Mouse (Mus musculus) forebrain, embryonic 14.5 days (tissue): Measurements from ENCODE around the gene Mdc1. TPM values are rescaled to one million over a fixed set of nuclear protein-coding genes. Genes with fewer than 3 reads are reported as not detected.

Experiments used
- ATAC-seq: fragments of 200-750 bp; cut with Nextera tagmentation; 2 replicates; pipeline ENCODE4 v1.8.0; 2017; ENCODE audit warnings: mild to moderate bottlenecking, moderate library complexity
- DNase-seq: peaks from one replicate; pipeline ENCODE4 v3.0.0-alpha.2; 2015; ENCODE audit warnings: low spot score
- H3K27ac ChIP-seq: fragments of 300-500 bp; sonication (generic); 2 replicates; pipeline ENCODE4 v1.5.1; 2014; ENCODE audit warnings: low read depth, mild to moderate bottlenecking, control low read depth, low read length, moderate library complexity
- H3K27me3 ChIP-seq: fragments of 300-500 bp; sonication (generic); replicated peaks from 2 replicates; pipeline ENCODE4 v1.6.1; 2014; ENCODE audit warnings: low read length, control low read depth, mixed read lengths; ENCODE audit not compliant: control insufficient read depth, insufficient read depth
- H3K36me3 ChIP-seq: fragments of 300-500 bp; sonication (generic); 2 replicates; pipeline ENCODE4 v1.6.1; 2014; ENCODE audit warnings: low read length, control low read depth; ENCODE audit not compliant: control insufficient read depth, insufficient read depth
- H3K4me1 ChIP-seq: fragments of 300-500 bp; sonication (generic); 2 replicates; pipeline ENCODE4 v1.6.1; 2014; ENCODE audit warnings: antibody characterized with exemption, low read length, control low read depth; ENCODE audit not compliant: control insufficient read depth, insufficient read depth
- H3K4me2 ChIP-seq: fragments of 300-500 bp; sonication (generic); 2 replicates; pipeline ENCODE4 v1.6.1; 2014; ENCODE audit warnings: mild to moderate bottlenecking, control low read depth, low read length
- H3K4me3 ChIP-seq: fragments of 300-500 bp; sonication (generic); 2 replicates; pipeline ENCODE4 v1.5.1; 2014; ENCODE audit warnings: low read depth, low read length, control low read depth
- H3K9ac ChIP-seq: fragments of 300-500 bp; sonication (generic); 2 replicates; pipeline ENCODE4 v1.6.1; 2014; ENCODE audit warnings: mild to moderate bottlenecking, low read length, control low read depth, moderate library complexity
- H3K9me3 ChIP-seq: fragments of 300-500 bp; sonication (generic); replicated peaks from 2 replicates; pipeline ENCODE4 v1.6.1; 2016; ENCODE audit warnings: low read length, control low read depth, mixed read lengths; ENCODE audit not compliant: control insufficient read depth
- WGBS: fragments of 180-500 bp; shearing (Covaris S2); extraction: QIAGEN DNeasy Blood & Tissue Kit; methylation state at CpG from one replicate; pipeline ENCODE4 v1.1.7; 2014; 5-methylcytosine and 5-hydroxymethylcytosine counted together
- polyA plus RNA-seq: library from polyadenylated mRNA; unstranded; fragments of >200 nt; fragmentation: Nextera tagmentation; extraction: Ambion mirVana; gene quantifications from 2 replicates; pipeline ENCODE4 v1.2.1, GENCODE M21; 2014

Gene Mdc1
- polyA plus RNA-seq, 1 experiment from 2014 or later = 14.4 TPM

GRCm38 (mm10) chr17:35859371-35859770 lies 18.1 kb downstream of the Mdc1 start:
- Histone ChIP-seq H3K27me3 (no peaks in the 10 kb centered on the region), H3K4me1 (peaks cover 3% of the 10 kb centered on the region; the same call in 1 of the 2 replicates), H3K4me3 (no peak overlapping the region), H3K9ac (no peak overlapping the region), H3K27ac (no peak overlapping the region), H3K4me2 (no peak overlapping the region), H3K9me3 (no peaks in the 10 kb centered on the region), H3K36me3 (peaks cover 39% of the 10 kb centered on the region)
- 90% methylated on average over 1 of the region's 1 CpGs for WGBS
- no peak for DNase-seq
- no peak for ATAC-seq

- H3K4me3 ChIP-seq = no peak overlapping the region
- H3K4me1 ChIP-seq = peaks cover 3% of the 10 kb centered on the region; the same call in 1 of the 2 replicates
- no peak overlapping the region for H3K9ac ChIP-seq
- no peaks in the 10 kb centered on the region for H3K27me3 ChIP-seq
- DNase-seq = no peak
- no peaks in the 10 kb centered on the region for H3K9me3 ChIP-seq
- ATAC-seq = no peak
- no peak overlapping the region for H3K27ac ChIP-seq
- H3K4me2 ChIP-seq = no peak overlapping the region; the same call in 1 of the 2 replicates
- 78% methylated on average over 2 of the region's 2 CpGs for WGBS
- peaks cover 35% of the 10 kb centered on the region for H3K36me3 ChIP-seq
Measured at GRCm38 (mm10) chr17:35859835-35860234, 18.5 kb downstream of the Mdc1 start.

DNA sequence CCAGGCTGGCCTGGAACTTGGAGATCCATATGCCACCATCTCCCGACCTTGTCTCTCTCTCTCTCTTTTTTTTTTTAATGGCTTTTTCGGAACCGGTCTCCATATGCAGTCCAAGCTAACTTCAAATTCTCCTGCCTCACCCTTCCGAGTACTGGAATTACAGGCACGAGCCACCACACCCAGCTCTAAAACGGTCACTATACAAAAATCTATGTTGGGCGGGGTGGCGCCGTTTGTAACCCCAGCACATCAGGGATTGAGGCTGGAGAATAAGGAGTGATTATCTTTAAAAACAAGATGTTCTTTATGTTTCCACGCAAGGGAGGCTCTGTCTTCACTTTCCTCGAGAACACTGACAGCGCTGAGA lies 19.5 kb downstream of the Mdc1 start:
- H3K9ac ChIP-seq = peak overlapping the region; percentile 77
- peak overlapping the region; percentile 71 for H3K4me3 ChIP-seq
- no peaks in the 10 kb centered on the region for H3K27me3 ChIP-seq
- WGBS = 7% methylated on average over 12 of the region's 12 CpGs
- H3K4me2 ChIP-seq = peak overlapping the region; percentile 57
- H3K9me3 ChIP-seq = no peaks in the 10 kb centered on the region
- peak overlapping the region; percentile 95; the same call in 1 of the 2 replicates for H3K27ac ChIP-seq
- peaks cover 31% of the 10 kb centered on the region for H3K36me3 ChIP-seq
- peaks cover 3% of the 10 kb centered on the region; the same call in 1 of the 2 replicates for H3K4me1 ChIP-seq
- DNase-seq (no peak), ATAC-seq (no peak; the same call in 1 of the 2 replicates)

DNA sequence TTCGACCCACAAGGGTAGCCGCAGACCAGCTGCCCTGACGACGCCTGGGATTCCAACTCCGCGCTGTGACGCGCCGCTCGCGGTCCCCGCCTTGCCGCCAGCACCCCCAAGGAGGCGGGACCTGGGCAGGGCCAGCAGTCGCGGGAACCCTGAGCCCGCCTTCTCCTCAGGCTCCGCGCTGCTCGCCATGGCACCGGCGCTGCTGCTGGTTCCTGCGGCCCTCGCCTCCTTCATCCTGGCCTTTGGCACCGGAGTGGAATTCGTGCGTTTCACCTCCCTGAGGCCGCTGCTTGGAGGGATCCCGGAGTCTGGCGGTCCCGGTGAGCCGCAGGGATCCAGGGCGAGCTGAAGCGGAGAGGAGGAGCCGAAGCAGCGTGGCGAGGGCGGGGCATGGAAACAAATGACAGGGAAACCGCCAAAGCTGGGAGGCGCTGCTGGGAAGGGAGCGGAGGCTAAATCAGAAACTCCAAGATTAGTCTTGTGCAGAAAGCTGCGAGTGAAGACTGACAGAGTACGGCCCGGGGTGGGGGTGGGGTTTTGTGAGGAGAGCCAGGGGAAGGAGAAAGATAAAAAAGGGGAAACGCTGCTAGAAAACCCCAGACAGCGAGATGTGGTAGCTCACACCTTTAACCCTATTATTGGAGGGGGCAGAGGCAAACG lies 20.0 kb downstream of the Mdc1 start, which contains the start of gene Nrm:
TSS of gene Nrm (plus strand) at position 121 of the 660 bp plus-strand sequence.
- H3K27ac ChIP-seq = peak within 1 kb of the TSS; percentile 95
- ATAC-seq = peak; percentile 92
- WGBS = under 1% methylated on average over 47 of the region's 47 CpGs

DNA sequence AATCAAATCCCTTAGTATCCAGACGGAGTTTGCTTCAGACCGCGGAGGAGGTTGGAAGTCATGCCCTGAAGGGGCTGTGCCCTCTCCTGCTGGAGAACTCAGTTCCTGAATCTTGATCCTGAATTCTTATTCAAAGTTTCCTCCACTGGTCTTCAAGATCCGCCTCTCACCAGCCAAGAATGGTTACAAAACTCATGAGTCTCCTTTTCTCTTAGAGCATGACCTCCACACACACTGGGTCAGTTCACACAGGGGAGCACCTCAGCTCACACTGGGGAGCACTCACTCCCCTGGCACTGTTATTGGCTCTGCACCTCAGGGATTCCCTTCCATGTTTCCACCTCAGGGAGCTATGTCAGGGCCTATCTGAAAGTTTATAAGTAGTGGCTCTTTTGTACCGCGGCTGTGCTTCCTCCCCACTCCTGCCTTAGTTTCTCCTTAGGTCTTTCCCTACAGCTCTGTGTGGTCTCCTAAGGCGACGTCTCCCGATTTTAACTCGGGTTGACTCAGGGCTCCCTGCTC lies 23.6 kb downstream of the Mdc1 start:
- 33% methylated on average over 10 of the region's 10 CpGs for WGBS
- peak overlapping the region; percentile 96 for H3K27ac ChIP-seq
- H3K4me3 ChIP-seq = peak overlapping the region; percentile 59
- DNase-seq (no peak), ATAC-seq (no peak)
- peak overlapping the region; percentile 72 for H3K9ac ChIP-seq
- 0 out of 2 replicates have a peak, but pooled peaks cover 4% of the 10 kb centered on the region for H3K36me3 ChIP-seq
- no peaks in the 10 kb centered on the region for H3K27me3 ChIP-seq
- peaks cover 28% of the 10 kb centered on the region for H3K4me1 ChIP-seq
- H3K4me2 ChIP-seq = peak overlapping the region; percentile 92
- no peaks in the 10 kb centered on the region for H3K9me3 ChIP-seq

More for the DNA sequence above, 20.0 kb downstream of the Mdc1 start, which contains the start of gene Nrm:
- peaks cover 28% of the 10 kb centered on the region for H3K36me3 ChIP-seq
- H3K27me3 ChIP-seq = no peaks in the 10 kb centered on the region
- peaks cover 3% of the 10 kb centered on the region; the same call in 1 of the 2 replicates for H3K4me1 ChIP-seq
- peak within 1 kb of the TSS; percentile 71 for H3K4me3 ChIP-seq
- peak within 1 kb of the TSS; percentile 77 for H3K9ac ChIP-seq
- H3K4me2 ChIP-seq = peak within 1 kb of the TSS; percentile 57
- peak; percentile 95 for DNase-seq
- no peaks in the 10 kb centered on the region for H3K9me3 ChIP-seq

GRCm38 (mm10) chr17:35865481-35866280 lies 24.4 kb downstream of the Mdc1 start, which contains the start of gene Ppp1r18:
Gene Ppp1r18, plus strand, starts transcription at chr17:35865593.
- ATAC-seq = peak; percentile 68
- Histone ChIP-seq H3K4me2 (peak within 1 kb of the TSS; percentile 92), H3K9me3 (no peaks in the 10 kb centered on the region), H3K4me1 (peaks cover 36% of the 10 kb centered on the region), H3K9ac (peak within 1 kb of the TSS; percentile 72), H3K36me3 (peaks cover 6% of the 10 kb centered on the region; the same call in 1 of the 2 replicates), H3K27ac (peak within 1 kb of the TSS; percentile 96), H3K4me3 (peak within 1 kb of the TSS; percentile 59), H3K27me3 (no peaks in the 10 kb centered on the region)
- peak; percentile 84 for DNase-seq
- WGBS = under 1% methylated on average over 45 of the region's 48 CpGs

DNA sequence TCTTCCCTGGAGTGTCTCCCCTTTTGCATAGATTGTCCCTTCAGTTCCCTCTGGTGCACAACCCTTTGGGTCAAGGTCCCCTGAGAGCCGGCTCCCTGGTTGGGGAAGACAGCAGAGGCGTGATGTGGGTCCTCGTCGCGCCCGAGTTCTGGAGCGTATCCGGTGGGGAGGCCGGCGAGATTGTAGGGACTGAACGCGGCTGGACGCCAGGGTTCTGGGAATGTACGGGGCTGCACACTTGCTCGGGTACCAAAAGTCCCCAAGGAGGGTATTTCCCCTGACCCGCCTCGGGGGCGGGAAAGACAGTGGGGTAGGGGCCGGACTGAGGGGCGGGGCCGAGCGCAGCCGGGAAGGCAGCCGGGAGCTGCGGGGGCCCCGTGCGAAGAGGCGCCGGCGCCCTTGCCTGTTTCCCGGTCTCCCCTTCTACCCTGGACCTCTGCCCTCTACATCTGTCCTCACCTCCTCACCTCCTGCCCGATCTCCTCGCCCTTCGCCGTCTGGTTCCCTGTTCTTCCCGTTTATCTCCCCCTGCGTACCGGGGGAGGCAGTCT lies 25.0 kb downstream of the Mdc1 start:
- H3K27me3 ChIP-seq = no peaks in the 10 kb centered on the region
- peak overlapping the region; percentile 96 for H3K27ac ChIP-seq
- peak overlapping the region; percentile 92 for H3K4me2 ChIP-seq
- peaks cover 13% of the 10 kb centered on the region for H3K36me3 ChIP-seq
- DNase-seq (peak; percentile 61), ATAC-seq (peak; percentile 38)
- peaks cover 3% of the 10 kb centered on the region; the same call in 1 of the 2 replicates for H3K9me3 ChIP-seq
- H3K9ac ChIP-seq = peak overlapping the region; percentile 72
- peak overlapping the region; percentile 59 for H3K4me3 ChIP-seq
- peaks cover 36% of the 10 kb centered on the region for H3K4me1 ChIP-seq
- 0% methylated on average over 35 of the region's 38 CpGs for WGBS
